25 mouse cellular contexts compared by ENCODE assay signal in the genomic region with DNA sequence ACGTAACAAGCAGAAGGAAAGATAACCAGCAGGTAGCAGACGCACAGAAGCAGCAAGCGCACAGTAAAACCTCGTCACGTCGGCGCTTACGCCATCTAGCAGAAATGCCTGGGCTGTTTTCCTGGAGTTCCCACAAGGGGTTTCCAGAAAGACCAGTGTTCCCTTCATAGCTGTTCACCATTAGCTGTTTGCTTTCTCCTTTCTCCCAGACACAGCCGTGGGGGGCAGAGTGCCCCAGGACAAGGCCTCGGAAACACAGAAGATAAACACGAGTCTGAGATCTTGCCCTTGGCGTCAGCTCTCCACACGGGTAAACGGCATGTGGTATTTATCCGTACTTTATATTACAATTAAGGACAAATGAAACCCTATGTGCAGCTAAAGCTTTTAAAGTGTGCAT. TPM values are rescaled to one million over a fixed set of nuclear protein-coding genes. Genes with fewer than 3 reads are reported as not detected.
DNase-seq lines count a peak whose midpoint lies in the region; ATAC-seq and TF ChIP-seq lines count a peak whose summit lies in the region.
"Had no signal": no experiment of that assay in that cellular context is flagged by ENCODE, and none has a peak within 500 bp of the region (broad histone marks: within the 10 kb centered on the region; RNA-seq: fewer than 3 reads in every experiment).

No protein-coding gene starts in this region.

- no peaks in the 10 kb centered on the region for H3K36me3 ChIP-seq in heart, embryonic 15.5 days
- H3K36me3 ChIP-seq in lung, postnatal 0 days (ENCODE audit: insufficient read depth, low read length), result no peaks in the 10 kb centered on the region
- H3K36me3 ChIP-seq in embryonic facial prominence, embryonic 15.5 days, result no peaks in the 10 kb centered on the region
- H3K36me3 ChIP-seq in limb, embryonic 15.5 days, result no peaks in the 10 kb centered on the region
- H3K36me3 ChIP-seq: hindbrain, embryonic 12.5 days; intestine, embryonic 15.5 days; midbrain, embryonic 13.5 days had no signal

- no peak for TF ChIP-seq EP300 in lung, postnatal 0 days (IDR thresholded peaks at IDR 0.05)

- no peak for ATAC-seq in heart, embryonic 15.5 days (replicated peaks; ENCODE audit: insufficient number of reproducible peaks, insufficient read depth, low FRiP score, low read depth)
- peak; percentile 13; the same call in 1 of the 2 replicates for ATAC-seq in lung, postnatal 0 days
- no peak for ATAC-seq in embryonic facial prominence, embryonic 15.5 days (ENCODE audit: insufficient number of reproducible peaks, low FRiP score, low TSS enrichment, low read depth)
- ATAC-seq in limb, embryonic 15.5 days (ENCODE audit: insufficient number of reproducible peaks, low FRiP score, low TSS enrichment, low read depth), result no peak
- ATAC-seq: CD4-positive, CD25-positive, alpha-beta regulatory T cell, adult 4 months; forebrain, embryonic 14.5 days; hindbrain, postnatal 0 days; midbrain, embryonic 13.5 days had no signal

- 61% methylated on average over 15 of the region's 15 CpGs for WGBS in heart, embryonic 15.5 days
- WGBS in lung, postnatal 0 days, result 53% methylated on average over 15 of the region's 15 CpGs
- 53% methylated on average over 15 of the region's 15 CpGs for WGBS in embryonic facial prominence, embryonic 15.5 days
- 48% methylated on average over 15 of the region's 15 CpGs for WGBS in limb, embryonic 15.5 days

- no peak for TF ChIP-seq CTCF in lung, postnatal 0 days (IDR thresholded peaks at IDR 0.05)

- no peaks in the 10 kb centered on the region for H3K9me3 ChIP-seq in heart, embryonic 15.5 days (replicated peaks)
- no peaks in the 10 kb centered on the region for H3K9me3 ChIP-seq in lung, postnatal 0 days (ENCODE audit: low read length)
- H3K9me3 ChIP-seq in embryonic facial prominence, embryonic 15.5 days (replicated peaks), result no peaks in the 10 kb centered on the region
- no peaks in the 10 kb centered on the region for H3K9me3 ChIP-seq in limb, embryonic 15.5 days
- H3K9me3 ChIP-seq: hindbrain, embryonic 12.5 days; intestine, embryonic 15.5 days; midbrain, embryonic 13.5 days had no signal

- no peak overlapping the region for H3K4me2 ChIP-seq in heart, embryonic 15.5 days
- 0 out of 2 replicates have a peak overlapping the region, but pooled peaks have one; percentile 0 for H3K4me2 ChIP-seq in lung, postnatal 0 days (replicated peaks; ENCODE audit: low read depth, low read length)
- no peak overlapping the region for H3K4me2 ChIP-seq in embryonic facial prominence, embryonic 15.5 days (replicated peaks)
- peak overlapping the region; percentile 26; the same call in 1 of the 2 replicates for H3K4me2 ChIP-seq in limb, embryonic 15.5 days
- H3K4me2 ChIP-seq: hindbrain, embryonic 12.5 days; intestine, embryonic 15.5 days; liver, embryonic 11.5 days; midbrain, embryonic 13.5 days had no signal

- peaks cover 15% of the 10 kb centered on the region for H3K4me1 ChIP-seq in heart, embryonic 15.5 days (replicated peaks)
- no peaks in the 10 kb centered on the region for H3K4me1 ChIP-seq in lung, postnatal 0 days (ENCODE audit: insufficient read depth, low read depth, low read length)
- peaks cover 12% of the 10 kb centered on the region for H3K4me1 ChIP-seq in embryonic facial prominence, embryonic 15.5 days
- H3K4me1 ChIP-seq in limb, embryonic 15.5 days, result 0 out of 2 replicates have a peak, but pooled peaks cover 4% of the 10 kb centered on the region

- H3K4me3 ChIP-seq in heart, embryonic 15.5 days, result no peak overlapping the region
- H3K4me3 ChIP-seq in lung, postnatal 0 days (ENCODE audit: low read depth, low read length), result no peak overlapping the region
- no peak overlapping the region for H3K4me3 ChIP-seq in embryonic facial prominence, embryonic 15.5 days (replicated peaks)
- no peak overlapping the region for H3K4me3 ChIP-seq in limb, embryonic 15.5 days
- H3K4me3 ChIP-seq: hindbrain, embryonic 12.5 days; intestine, embryonic 15.5 days; layer of hippocampus, adult 2 months; midbrain, embryonic 13.5 days had no signal

- peak overlapping the region; percentile 14; the same call in 1 of the 2 replicates for H3K27ac ChIP-seq in heart, embryonic 15.5 days
- peak overlapping the region; percentile 63 for H3K27ac ChIP-seq in lung, postnatal 0 days (ENCODE audit: low read length)
- H3K27ac ChIP-seq in embryonic facial prominence, embryonic 15.5 days (replicated peaks), result 0 out of 2 replicates have a peak overlapping the region, but pooled peaks have one; percentile 28
- H3K27ac ChIP-seq in limb, embryonic 15.5 days, result no peak overlapping the region
- H3K27ac ChIP-seq: hindbrain, embryonic 12.5 days; hindbrain, postnatal 0 days; intestine, embryonic 15.5 days; layer of hippocampus, adult 2 months; macrophage; midbrain, embryonic 13.5 days had no signal

- DNase-seq in heart, adult 8-10 months (ENCODE audit: low spot score), result no peak
- peak; percentile 35 for DNase-seq in lung, postnatal 0 days (ENCODE audit: low spot score)
- DNase-seq in lung, postnatal 4 days, result no peak
- no peak for DNase-seq in embryo, embryonic 10.5 days (ENCODE audit: low spot score)
- DNase-seq: adrenal gland, postnatal 14 days; cerebellum, adult 11 months; cerebellum, adult 9-10 months; cerebellum, postnatal 36 days; gastrocnemius, postnatal 25 days; heart, postnatal 36 days; kidney, adult 2 months; kidney, postnatal 36 days; right cerebral cortex, postnatal 4 days had no signal

- no peaks in the 10 kb centered on the region for H3K27me3 ChIP-seq in heart, embryonic 15.5 days
- no peaks in the 10 kb centered on the region for H3K27me3 ChIP-seq in lung, postnatal 0 days (replicated peaks; ENCODE audit: insufficient read depth, low read length)
- H3K27me3 ChIP-seq in embryonic facial prominence, embryonic 15.5 days, result peaks cover 4% of the 10 kb centered on the region; the same call in 1 of the 2 replicates
- H3K27me3 ChIP-seq in limb, embryonic 15.5 days, result no peaks in the 10 kb centered on the region
- H3K27me3 ChIP-seq: intestine, embryonic 15.5 days; midbrain, embryonic 13.5 days had no signal

- H3K9ac ChIP-seq in heart, embryonic 15.5 days, result no peak overlapping the region
- H3K9ac ChIP-seq in lung, postnatal 0 days (replicated peaks; ENCODE audit: low read depth), result no peak overlapping the region
- H3K9ac ChIP-seq in embryonic facial prominence, embryonic 15.5 days, result no peak overlapping the region
- no peak overlapping the region for H3K9ac ChIP-seq in limb, embryonic 15.5 days
- H3K9ac ChIP-seq: intestine, embryonic 15.5 days; midbrain, embryonic 13.5 days had no signal

RNA-seq across cellular contexts. Expression of gene Slc38a2, which starts 23.8 kb away (rescaled TPM):
- 158 and 170 TPM in 2 replicates for polyA plus RNA-seq in heart, embryonic 15.5 days (2015; fragmentation: Nextera tagmentation; extraction: Ambion mirVana)
- total RNA-seq in heart, adult 8-10 months (2022), result 100 to 1,000 TPM in 2 of 4 experiments, 10 to 100 TPM in 2; 90.5 to 215 (median 150) TPM
- 66.6 and 75.3 TPM in 2 replicates for polyA plus RNA-seq in lung, postnatal 0 days (2015; fragmentation: Nextera tagmentation; extraction: Ambion mirVana)
- 101 and 107 TPM in 2 replicates for polyA plus RNA-seq in embryonic facial prominence, embryonic 15.5 days (2015; fragmentation: Nextera tagmentation; extraction: Ambion mirVana)
- polyA plus RNA-seq in limb, embryonic 15.5 days (2015; fragmentation: Nextera tagmentation; extraction: Ambion mirVana), result 116 and 117 TPM in 2 replicates

RNA-seq across cellular contexts. Expression of gene Slc38a1, which starts 33.0 kb away (rescaled TPM):
- polyA plus RNA-seq in heart, embryonic 15.5 days (2015; fragmentation: Nextera tagmentation; extraction: Ambion mirVana), result 66.1 and 67.8 TPM in 2 replicates
- 1 to 10 TPM; 3.5 to 7.9 (median 6.1) TPM for total RNA-seq in heart, adult 8-10 months (2022)
- polyA plus RNA-seq in lung, postnatal 0 days (2015; fragmentation: Nextera tagmentation; extraction: Ambion mirVana), result 13.5 and 14.5 TPM in 2 replicates
- 43.7 and 44.6 TPM in 2 replicates for polyA plus RNA-seq in embryonic facial prominence, embryonic 15.5 days (2015; fragmentation: Nextera tagmentation; extraction: Ambion mirVana)
- 48.0 and 54.0 TPM in 2 replicates for polyA plus RNA-seq in limb, embryonic 15.5 days (2015; fragmentation: Nextera tagmentation; extraction: Ambion mirVana)

Comparison
In these comparisons a context has a peak if more than half of its experiments do, and no peak if none do; other contexts are left out.
1. H3K4me2 ChIP-seq: peak in lung, postnatal 0 days (single experiment) and limb, embryonic 15.5 days (single experiment); none in heart, embryonic 15.5 days (single experiment) and embryonic facial prominence, embryonic 15.5 days (single experiment).